ENCODE assay signal across 19 mouse cellular contexts in genomic region chr10:76255617-76256016, GRCm38 (mm10). TPM values are rescaled to one million over a fixed set of nuclear protein-coding genes. Genes with fewer than 3 reads are reported as not detected.
DNase-seq lines count a peak whose midpoint lies in the region; ATAC-seq and TF ChIP-seq lines count a peak whose summit lies in the region.
"Had no signal": no experiment of that assay in that cellular context is flagged by ENCODE, and none has a peak within 500 bp of the region (broad histone marks: within the 10 kb centered on the region; RNA-seq: fewer than 3 reads in every experiment).

No protein-coding gene starts in this region.

- no peak overlapping the region for H3K9ac ChIP-seq in heart, embryonic 15.5 days
- H3K9ac ChIP-seq in midbrain, postnatal 0 days (replicated peaks; ENCODE audit: low read length, poor library complexity, severe bottlenecking) = no peak overlapping the region
- H3K9ac ChIP-seq: forebrain, postnatal 0 days; hindbrain, embryonic 13.5 days; limb, embryonic 12.5 days; liver, postnatal 0 days; midbrain, embryonic 12.5 days had no signal

- H3K4me2 ChIP-seq in heart, embryonic 15.5 days = no peak overlapping the region
- no peak overlapping the region for H3K4me2 ChIP-seq in midbrain, postnatal 0 days (ENCODE audit: low read depth, low read length, poor library complexity, severe bottlenecking)
- H3K4me2 ChIP-seq: hindbrain, embryonic 13.5 days; limb, embryonic 12.5 days; midbrain, embryonic 12.5 days had no signal

- H3K9me3 ChIP-seq in heart, embryonic 15.5 days (replicated peaks) = no peaks in the 10 kb centered on the region
- no peaks in the 10 kb centered on the region for H3K9me3 ChIP-seq in midbrain, postnatal 0 days (ENCODE audit: low read length)
- no peaks in the 10 kb centered on the region for H3K9me3 ChIP-seq in midbrain, embryonic 10.5 days (replicated peaks)
- H3K9me3 ChIP-seq: hindbrain, embryonic 13.5 days; limb, embryonic 12.5 days; midbrain, embryonic 12.5 days had no signal

- 50% methylated on average over 6 of the region's 6 CpGs for WGBS in heart, embryonic 15.5 days
- 65% methylated on average over 6 of the region's 6 CpGs for WGBS in midbrain, postnatal 0 days
- WGBS in midbrain, embryonic 10.5 days = 89% methylated on average over 6 of the region's 6 CpGs
- 92% methylated on average over 6 of the region's 6 CpGs for WGBS in thymus, adult 2 months

- H3K27ac ChIP-seq in heart, embryonic 15.5 days = peak overlapping the region; percentile 8; the same call in 1 of the 2 replicates
- no peak overlapping the region for H3K27ac ChIP-seq in midbrain, postnatal 0 days (ENCODE audit: low read depth, low read length)
- no peak overlapping the region for H3K27ac ChIP-seq in midbrain, embryonic 10.5 days (replicated peaks)
- peak overlapping the region; percentile 38; the same call in 1 of the 2 replicates for H3K27ac ChIP-seq in brown adipose tissue, adult 24 weeks (replicated peaks; ENCODE audit: low read depth, low read length)
- no peak overlapping the region for H3K27ac ChIP-seq in thymus, adult 2 months (ENCODE audit: control insufficient read depth, insufficient read depth, low read length)
- H3K27ac ChIP-seq: gastrocnemius, adult 2 months; heart, adult 2 months; hindbrain, embryonic 13.5 days; limb, embryonic 12.5 days; midbrain, embryonic 12.5 days had no signal

- H3K36me3 ChIP-seq in heart, embryonic 15.5 days = no peaks in the 10 kb centered on the region
- H3K36me3 ChIP-seq in midbrain, postnatal 0 days (ENCODE audit: insufficient read depth, low read length) = no peaks in the 10 kb centered on the region
- no peaks in the 10 kb centered on the region for H3K36me3 ChIP-seq in midbrain, embryonic 10.5 days
- no peaks in the 10 kb centered on the region for H3K36me3 ChIP-seq in thymus, adult 2 months (ENCODE audit: control insufficient read depth, insufficient read depth, low read length)
- H3K36me3 ChIP-seq: midbrain, embryonic 12.5 days had no signal

- peaks cover 24% of the 10 kb centered on the region for H3K4me1 ChIP-seq in heart, embryonic 15.5 days (replicated peaks)
- no peaks in the 10 kb centered on the region for H3K4me1 ChIP-seq in midbrain, postnatal 0 days (ENCODE audit: insufficient read depth, low read length)
- peaks cover 15% of the 10 kb centered on the region for H3K4me1 ChIP-seq in midbrain, embryonic 10.5 days
- peaks cover 10% of the 10 kb centered on the region for H3K4me1 ChIP-seq in brown adipose tissue, adult 24 weeks (ENCODE audit: control insufficient read depth, insufficient read depth, insufficient read length, low read length)
- peaks cover 14% of the 10 kb centered on the region for H3K4me1 ChIP-seq in thymus, adult 2 months (replicated peaks; ENCODE audit: control insufficient read depth, insufficient read depth, low read length)

- TF ChIP-seq POLR2A in thymus, adult 2 months (IDR thresholded peaks at IDR 0.05; ENCODE audit: control insufficient read depth, extremely low read depth, insufficient read depth, low read length, poor library complexity) = no peak

- ATAC-seq in heart, embryonic 15.5 days (replicated peaks; ENCODE audit: insufficient number of reproducible peaks, insufficient read depth, low FRiP score, low read depth) = no peak
- no peak for ATAC-seq in midbrain, postnatal 0 days (ENCODE audit: low FRiP score)
- ATAC-seq: forebrain, postnatal 0 days; liver, postnatal 0 days had no signal

- no peak for TF ChIP-seq CTCF in midbrain, postnatal 0 days (IDR thresholded peaks at IDR 0.05)
- no peak for TF ChIP-seq CTCF in thymus, adult 2 months (IDR thresholded peaks at IDR 0.05; ENCODE audit: borderline replicate concordance, control insufficient read depth, extremely low read depth, insufficient read depth, low read length, poor library complexity)

- no peaks in the 10 kb centered on the region for H3K27me3 ChIP-seq in heart, embryonic 15.5 days
- H3K27me3 ChIP-seq in midbrain, postnatal 0 days (ENCODE audit: insufficient read depth, low read length) = no peaks in the 10 kb centered on the region
- H3K27me3 ChIP-seq in midbrain, embryonic 10.5 days (ENCODE audit: low read depth, poor library complexity, severe bottlenecking) = no peaks in the 10 kb centered on the region
- H3K27me3 ChIP-seq in thymus, adult 2 months (ENCODE audit: control insufficient read depth, insufficient read depth, low read length) = no peaks in the 10 kb centered on the region
- H3K27me3 ChIP-seq: hindbrain, embryonic 13.5 days; limb, embryonic 12.5 days; midbrain, embryonic 12.5 days had no signal

- no peak overlapping the region for H3K4me3 ChIP-seq in heart, embryonic 15.5 days
- H3K4me3 ChIP-seq in midbrain, postnatal 0 days (ENCODE audit: low read depth, low read length) = no peak overlapping the region
- H3K4me3 ChIP-seq in midbrain, embryonic 10.5 days = no peak overlapping the region
- no peak overlapping the region for H3K4me3 ChIP-seq in brown adipose tissue, adult 24 weeks (ENCODE audit: insufficient read depth, low read depth, low read length)
- H3K4me3 ChIP-seq in thymus, adult 2 months (ENCODE audit: control insufficient read depth, insufficient read depth, low read length) = no peak overlapping the region
- H3K4me3 ChIP-seq: gastrocnemius, adult 2 months; heart, adult 2 months; hindbrain, embryonic 13.5 days; limb, embryonic 12.5 days; midbrain, embryonic 12.5 days; myocyte had no signal

- DNase-seq in adrenal gland, adult (ENCODE audit: inconsistent age in 2 of 2, low spot score in 1 of 2) = peak; percentile 34 to 59
- DNase-seq in adrenal gland, postnatal 25 days = no peak
- DNase-seq in heart, adult 9 months (ENCODE audit: low spot score in 2 of 2) = no peak
- peak; percentile 21 for DNase-seq in midbrain, postnatal 0 days (ENCODE audit: low spot score)
- DNase-seq in midbrain, embryonic 10.5 days (ENCODE audit: low spot score) = no peak
- DNase-seq in thymus, adult 2 months = no peak
- DNase-seq: forebrain, postnatal 0 days; gastrocnemius, adult 2 months; heart, adult 2 months; kidney, adult 18-20 months; kidney, postnatal 4 days; liver, postnatal 0 days; lung, postnatal 4 days had no signal

RNA-seq across cellular contexts. Expression of gene S100b, which starts 2.0 kb away (rescaled TPM):
- 11.3 and 11.8 TPM in 2 replicates for total RNA-seq in adrenal gland, postnatal 25 days (2021)
- 0.83 and 0.87 TPM in 2 replicates for polyA plus RNA-seq in heart, embryonic 15.5 days (2015; fragmentation: Nextera tagmentation; extraction: Ambion mirVana)
- total RNA-seq in midbrain, postnatal 0 days (2014; rRNA removed) = 8.9 and 12.9 TPM in 2 replicates
- 7.7 and 8.8 TPM in 2 replicates for polyA plus RNA-seq in midbrain, postnatal 0 days (2015; fragmentation: Nextera tagmentation; extraction: Ambion mirVana)
- not detected in 2 replicates for polyA plus RNA-seq in midbrain, embryonic 10.5 days (2016; fragmentation: Nextera tagmentation; extraction: Ambion mirVana)
- 263 and 317 TPM in 2 replicates for polyA plus RNA-seq in brown adipose tissue, adult 24 weeks (2012; ENCODE audit: insufficient read depth, insufficient read length, missing spikeins)
- 0.66 and 1.2 TPM in 2 replicates for polyA plus RNA-seq in thymus, adult 2 months (2012; rRNA removed)

RNA-seq across cellular contexts. Expression of gene Prmt2, which starts 18.0 kb away (rescaled TPM):
- total RNA-seq in adrenal gland, postnatal 25 days (2021) = 21.2 and 21.9 TPM in 2 replicates
- 49.4 and 58.6 TPM in 2 replicates for polyA plus RNA-seq in heart, embryonic 15.5 days (2015; fragmentation: Nextera tagmentation; extraction: Ambion mirVana)
- 173 and 174 TPM in 2 replicates for total RNA-seq in midbrain, postnatal 0 days (2014; rRNA removed)
- 326 and 342 TPM in 2 replicates for polyA plus RNA-seq in midbrain, postnatal 0 days (2015; fragmentation: Nextera tagmentation; extraction: Ambion mirVana)
- polyA plus RNA-seq in midbrain, embryonic 10.5 days (2016; fragmentation: Nextera tagmentation; extraction: Ambion mirVana) = 72.6 and 94.9 TPM in 2 replicates
- polyA plus RNA-seq in brown adipose tissue, adult 24 weeks (2012; ENCODE audit: insufficient read depth, insufficient read length, missing spikeins) = 11.6 and 14.1 TPM in 2 replicates
- polyA plus RNA-seq in thymus, adult 2 months (2012; rRNA removed) = 18.6 and 25.0 TPM in 2 replicates

Comparison
In these comparisons a context has a peak if more than half of its experiments do, and no peak if none do; other contexts are left out.
1. DNase-seq: peak in adrenal gland, adult (2 of 2) and midbrain, postnatal 0 days (single experiment); none in adrenal gland, postnatal 25 days (single experiment), heart, adult 9 months (0 of 2), midbrain, embryonic 10.5 days (single experiment) and thymus, adult 2 months (single experiment).
2. H3K27ac ChIP-seq: peak in heart, embryonic 15.5 days (single experiment) and brown adipose tissue, adult 24 weeks (single experiment); none in midbrain, postnatal 0 days (single experiment), midbrain, embryonic 10.5 days (single experiment) and thymus, adult 2 months (single experiment).
3. RNA of gene S100b, which starts 2.0 kb away (polyA plus RNA-seq): 263 to 317 TPM in brown adipose tissue, adult 24 weeks; 7.7 to 8.8 TPM in midbrain, postnatal 0 days, 0.83 to 0.87 TPM in heart, embryonic 15.5 days, 0.66 to 1.2 TPM in thymus, adult 2 months and not detected in midbrain, embryonic 10.5 days; every median in the first group is over 10 times any median in the second.